14 mouse cellular contexts compared by ENCODE assay signal in genomic region chr2:166226929-166227328, GRCm38 (mm10).
DNase-seq lines count a peak whose midpoint lies in the region; ATAC-seq lines count a peak whose summit lies in the region.
"Had no signal": no experiment of that assay in that cellular context is flagged by ENCODE, and none has a peak within 500 bp of the region (broad histone marks: within the 10 kb centered on the region; RNA-seq: fewer than 3 reads in every experiment).

No protein-coding gene starts in this region.

- WGBS in kidney, embryonic 16.5 days, result 18% methylated on average over 3 of the region's 3 CpGs
- WGBS in embryonic facial prominence, embryonic 12.5 days, result 9% methylated on average over 3 of the region's 3 CpGs

- ATAC-seq in kidney, embryonic 16.5 days (ENCODE audit: low FRiP score, low TSS enrichment), result peak; percentile 30; the same call in 1 of the 2 replicates
- no peak for ATAC-seq in embryonic facial prominence, embryonic 12.5 days (ENCODE audit: insufficient number of reproducible peaks, insufficient read depth, low FRiP score, low TSS enrichment)

- DNase-seq in kidney, adult 11 months, result no peak
- DNase-seq in embryo, embryonic 10 days (ENCODE audit: low spot score), result peak; percentile 71
- DNase-seq in mesoderm, embryonic 11.5 days (ENCODE audit: low read depth, low spot score), result peak; percentile 62
- no peak for DNase-seq in right cerebral cortex, adult 2 months (ENCODE audit: low spot score in 2 of 2)
- no peak for DNase-seq in thymus, postnatal 10 days (ENCODE audit: low spot score in 2 of 2)
- DNase-seq: adrenal gland, adult 2 months; cerebellum, postnatal 25 days; gastrocnemius, postnatal 10 days had no signal

- H3K9me3 ChIP-seq in kidney, embryonic 16.5 days (ENCODE audit: low read length), result 0 out of 2 replicates have a peak, but pooled peaks cover 9% of the 10 kb centered on the region
- H3K9me3 ChIP-seq in embryonic facial prominence, embryonic 12.5 days, result no peaks in the 10 kb centered on the region
- H3K9me3 ChIP-seq: hindbrain, embryonic 15.5 days had no signal

- H3K9ac ChIP-seq in kidney, embryonic 16.5 days (replicated peaks; ENCODE audit: low read length), result no peak overlapping the region
- no peak overlapping the region for H3K9ac ChIP-seq in embryonic facial prominence, embryonic 12.5 days
- H3K9ac ChIP-seq: hindbrain, embryonic 15.5 days had no signal

- no peaks in the 10 kb centered on the region for H3K27me3 ChIP-seq in kidney, embryonic 16.5 days (ENCODE audit: insufficient read depth, low read length)
- H3K27me3 ChIP-seq in embryonic facial prominence, embryonic 12.5 days, result no peaks in the 10 kb centered on the region; the same call in 1 of the 2 replicates

- H3K27ac ChIP-seq in kidney, embryonic 16.5 days (ENCODE audit: low read length), result no peak overlapping the region
- peak overlapping the region; percentile 47 for H3K27ac ChIP-seq in embryonic facial prominence, embryonic 12.5 days
- H3K27ac ChIP-seq: hindbrain, embryonic 15.5 days; layer of hippocampus, adult 2 months; stomach, postnatal 0 days had no signal

- no peak overlapping the region for H3K4me3 ChIP-seq in kidney, embryonic 16.5 days (ENCODE audit: low read length)
- H3K4me3 ChIP-seq in embryonic facial prominence, embryonic 12.5 days, result no peak overlapping the region
- H3K4me3 ChIP-seq: erythroblast, embryonic 14.5 days; hindbrain, embryonic 15.5 days; layer of hippocampus, adult 2 months had no signal

- H3K36me3 ChIP-seq in kidney, embryonic 16.5 days (ENCODE audit: insufficient read depth, low read length), result no peaks in the 10 kb centered on the region
- H3K36me3 ChIP-seq in embryonic facial prominence, embryonic 12.5 days, result no peaks in the 10 kb centered on the region
- H3K36me3 ChIP-seq: hindbrain, embryonic 15.5 days had no signal

- no peak overlapping the region for H3K4me2 ChIP-seq in kidney, embryonic 16.5 days (replicated peaks; ENCODE audit: low read depth, low read length)
- no peak overlapping the region for H3K4me2 ChIP-seq in embryonic facial prominence, embryonic 12.5 days (replicated peaks)
- H3K4me2 ChIP-seq: hindbrain, embryonic 15.5 days had no signal

- 0 out of 2 replicates have a peak, but pooled peaks cover 3% of the 10 kb centered on the region for H3K4me1 ChIP-seq in kidney, embryonic 16.5 days (ENCODE audit: insufficient read depth, low read length)
- peaks cover 13% of the 10 kb centered on the region for H3K4me1 ChIP-seq in embryonic facial prominence, embryonic 12.5 days
- H3K4me1 ChIP-seq: hindbrain, embryonic 15.5 days had no signal

Comparison
In these comparisons a context has a peak if more than half of its experiments do, and no peak if none do; other contexts are left out.
1. DNase-seq: peak in embryo, embryonic 10 days (single experiment) and mesoderm, embryonic 11.5 days (single experiment); none in kidney, adult 11 months (single experiment), right cerebral cortex, adult 2 months (0 of 2) and thymus, postnatal 10 days (0 of 2).